Comparison of ENCODE assay signal across 23 mouse cellular contexts in genomic region chr2:154711701-154712100, GRCm38 (mm10). TPM values are rescaled to one million over a fixed set of nuclear protein-coding genes. Genes with fewer than 3 reads are reported as not detected.
DNase-seq lines count a peak whose midpoint lies in the region; ATAC-seq and TF ChIP-seq lines count a peak whose summit lies in the region.
"Had no signal": no experiment of that assay in that cellular context is flagged by ENCODE, and none has a peak within 500 bp of the region (broad histone marks: within the 10 kb centered on the region; RNA-seq: fewer than 3 reads in every experiment).

No protein-coding gene starts in this region.

- ATAC-seq in hindbrain, postnatal 0 days: peak; percentile 50
- no peak for ATAC-seq in hindbrain, embryonic 16.5 days
- peak; percentile 13; the same call in 1 of the 2 replicates for ATAC-seq in neural tube, embryonic 14.5 days (ENCODE audit: low read depth)
- ATAC-seq in forebrain, embryonic 16.5 days: no peak
- no peak for ATAC-seq in monocyte, adult 5-6 weeks (replicated peaks; ENCODE audit: insufficient number of reproducible peaks, low FRiP score, low TSS enrichment, poor library complexity, severe bottlenecking)
- ATAC-seq in midbrain, embryonic 11.5 days (ENCODE audit: low FRiP score): no peak
- ATAC-seq: Patski had no signal

- 45% methylated on average over 3 of the region's 3 CpGs for WGBS in hindbrain, postnatal 0 days
- 55% methylated on average over 3 of the region's 3 CpGs for WGBS in hindbrain, embryonic 16.5 days
- WGBS in neural tube, embryonic 14.5 days: 42% methylated on average over 3 of the region's 3 CpGs
- 39% methylated on average over 3 of the region's 3 CpGs for WGBS in forebrain, embryonic 16.5 days
- WGBS in midbrain, embryonic 11.5 days: 53% methylated on average over 3 of the region's 3 CpGs

- H3K4me2 ChIP-seq in hindbrain, postnatal 0 days (ENCODE audit: low read depth, low read length): no peak overlapping the region
- H3K4me2 ChIP-seq in hindbrain, embryonic 16.5 days (ENCODE audit: low read length): no peak overlapping the region
- no peak overlapping the region for H3K4me2 ChIP-seq in neural tube, embryonic 14.5 days (ENCODE audit: low read depth, low read length)
- no peak overlapping the region for H3K4me2 ChIP-seq in forebrain, embryonic 16.5 days (ENCODE audit: low read length)
- H3K4me2 ChIP-seq in midbrain, embryonic 11.5 days: no peak overlapping the region
- H3K4me2 ChIP-seq: forebrain, embryonic 12.5 days; hindbrain, embryonic 12.5 days; intestine, embryonic 15.5 days; limb, embryonic 12.5 days; lung, embryonic 15.5 days; stomach, embryonic 15.5 days had no signal

- no peaks in the 10 kb centered on the region for H3K36me3 ChIP-seq in hindbrain, postnatal 0 days (ENCODE audit: insufficient read depth, low read length)
- H3K36me3 ChIP-seq in hindbrain, embryonic 16.5 days (ENCODE audit: control insufficient read depth, insufficient read depth, low read length): no peaks in the 10 kb centered on the region
- no peaks in the 10 kb centered on the region for H3K36me3 ChIP-seq in neural tube, embryonic 14.5 days (ENCODE audit: control insufficient read depth, insufficient read depth, low read length)
- H3K36me3 ChIP-seq in forebrain, embryonic 16.5 days (ENCODE audit: control insufficient read depth, insufficient read depth): no peaks in the 10 kb centered on the region
- H3K36me3 ChIP-seq in midbrain, embryonic 11.5 days (ENCODE audit: control insufficient read depth, insufficient read depth, low read length): no peaks in the 10 kb centered on the region
- H3K36me3 ChIP-seq: forebrain, embryonic 12.5 days; hindbrain, embryonic 12.5 days; intestine, embryonic 15.5 days; limb, embryonic 12.5 days; liver, embryonic 13.5 days; lung, embryonic 15.5 days; stomach, embryonic 15.5 days had no signal

- no peak for DNase-seq in hindbrain, postnatal 0 days (ENCODE audit: low spot score)
- no peak for DNase-seq in neural tube, embryonic 10.5 days (ENCODE audit: extremely low spot score, low spot score)
- peak; percentile 82 for DNase-seq in cerebellum, adult 9-11 months
- DNase-seq in midbrain, embryonic 11.5 days (ENCODE audit: low spot score, missing footprints): no peak

- no peak overlapping the region for H3K4me3 ChIP-seq in hindbrain, postnatal 0 days (ENCODE audit: low read length)
- no peak overlapping the region for H3K4me3 ChIP-seq in hindbrain, embryonic 16.5 days (ENCODE audit: low read length)
- H3K4me3 ChIP-seq in neural tube, embryonic 14.5 days (ENCODE audit: low read depth, low read length): no peak overlapping the region
- no peak overlapping the region for H3K4me3 ChIP-seq in forebrain, embryonic 16.5 days (replicated peaks; ENCODE audit: low read length)
- no peak overlapping the region for H3K4me3 ChIP-seq in midbrain, embryonic 11.5 days (ENCODE audit: low read depth, low read length)
- H3K4me3 ChIP-seq: forebrain, embryonic 12.5 days; hindbrain, embryonic 12.5 days; intestine, embryonic 15.5 days; limb, embryonic 12.5 days; liver, embryonic 13.5 days; lung, embryonic 15.5 days; stomach, embryonic 15.5 days had no signal

- no peak overlapping the region for H3K27ac ChIP-seq in hindbrain, postnatal 0 days
- H3K27ac ChIP-seq in hindbrain, embryonic 16.5 days (ENCODE audit: low read depth, low read length): no peak overlapping the region
- no peak overlapping the region for H3K27ac ChIP-seq in neural tube, embryonic 14.5 days (ENCODE audit: low read depth, low read length)
- no peak overlapping the region for H3K27ac ChIP-seq in forebrain, embryonic 16.5 days (ENCODE audit: low read length)
- no peak overlapping the region for H3K27ac ChIP-seq in midbrain, embryonic 11.5 days (ENCODE audit: low read depth, low read length)
- H3K27ac ChIP-seq: forebrain, embryonic 12.5 days; hindbrain, embryonic 12.5 days; intestine, embryonic 15.5 days; limb, embryonic 12.5 days; liver, embryonic 13.5 days; lung, embryonic 15.5 days; stomach, embryonic 15.5 days had no signal

- H3K9ac ChIP-seq in hindbrain, postnatal 0 days (replicated peaks; ENCODE audit: low read length): no peak overlapping the region
- no peak overlapping the region for H3K9ac ChIP-seq in hindbrain, embryonic 16.5 days (ENCODE audit: low read depth, low read length)
- no peak overlapping the region for H3K9ac ChIP-seq in neural tube, embryonic 14.5 days (replicated peaks; ENCODE audit: low read depth, low read length)
- H3K9ac ChIP-seq in forebrain, embryonic 16.5 days (replicated peaks; ENCODE audit: low read depth, low read length): no peak overlapping the region
- no peak overlapping the region for H3K9ac ChIP-seq in midbrain, embryonic 11.5 days (ENCODE audit: low read length)
- H3K9ac ChIP-seq: forebrain, embryonic 12.5 days; hindbrain, embryonic 12.5 days; intestine, embryonic 15.5 days; limb, embryonic 12.5 days; liver, embryonic 13.5 days; lung, embryonic 15.5 days; stomach, embryonic 15.5 days had no signal

- no peaks in the 10 kb centered on the region for H3K9me3 ChIP-seq in hindbrain, postnatal 0 days (ENCODE audit: low read length)
- H3K9me3 ChIP-seq in hindbrain, embryonic 16.5 days (ENCODE audit: control insufficient read depth, low read length): no peaks in the 10 kb centered on the region
- no peaks in the 10 kb centered on the region for H3K9me3 ChIP-seq in neural tube, embryonic 14.5 days (ENCODE audit: control insufficient read depth, low read length)
- no peaks in the 10 kb centered on the region for H3K9me3 ChIP-seq in forebrain, embryonic 16.5 days (ENCODE audit: control insufficient read depth, low read length)
- H3K9me3 ChIP-seq in midbrain, embryonic 11.5 days (ENCODE audit: control insufficient read depth, low read length): no peaks in the 10 kb centered on the region
- H3K9me3 ChIP-seq: forebrain, embryonic 12.5 days; hindbrain, embryonic 12.5 days; intestine, embryonic 15.5 days; limb, embryonic 12.5 days; liver, embryonic 13.5 days; lung, embryonic 15.5 days; stomach, embryonic 15.5 days had no signal

- H3K4me1 ChIP-seq in hindbrain, postnatal 0 days (ENCODE audit: insufficient read depth, low read length): no peaks in the 10 kb centered on the region
- H3K4me1 ChIP-seq in hindbrain, embryonic 16.5 days (ENCODE audit: control insufficient read depth, insufficient read depth, low read depth, low read length): no peaks in the 10 kb centered on the region; the same call in 1 of the 2 replicates
- 0 out of 2 replicates have a peak, but pooled peaks cover 2% of the 10 kb centered on the region for H3K4me1 ChIP-seq in neural tube, embryonic 14.5 days (ENCODE audit: control insufficient read depth, insufficient read depth, low read length)
- H3K4me1 ChIP-seq in forebrain, embryonic 16.5 days (replicated peaks; ENCODE audit: control insufficient read depth, insufficient read depth, low read length): peaks cover 6% of the 10 kb centered on the region; the same call in 1 of the 2 replicates
- no peaks in the 10 kb centered on the region for H3K4me1 ChIP-seq in midbrain, embryonic 11.5 days (ENCODE audit: control insufficient read depth, insufficient read depth, low read length)
- H3K4me1 ChIP-seq: forebrain, embryonic 12.5 days had no signal

- TF ChIP-seq CTCF in hindbrain, postnatal 0 days (IDR thresholded peaks at IDR 0.05; ENCODE audit: low read depth): no peak

- no peaks in the 10 kb centered on the region for H3K27me3 ChIP-seq in hindbrain, postnatal 0 days (ENCODE audit: insufficient read depth, low read length)
- no peaks in the 10 kb centered on the region for H3K27me3 ChIP-seq in hindbrain, embryonic 16.5 days (replicated peaks; ENCODE audit: control insufficient read depth, insufficient read depth, low read length)
- no peaks in the 10 kb centered on the region for H3K27me3 ChIP-seq in neural tube, embryonic 14.5 days (ENCODE audit: control insufficient read depth, insufficient read depth, low read length)
- no peaks in the 10 kb centered on the region for H3K27me3 ChIP-seq in forebrain, embryonic 16.5 days (replicated peaks; ENCODE audit: control insufficient read depth, insufficient read depth, low read length)
- no peaks in the 10 kb centered on the region for H3K27me3 ChIP-seq in midbrain, embryonic 11.5 days (ENCODE audit: control insufficient read depth, insufficient read depth, low read length)
- H3K27me3 ChIP-seq: forebrain, embryonic 12.5 days; hindbrain, embryonic 12.5 days; intestine, embryonic 15.5 days; lung, embryonic 15.5 days; Patski; stomach, embryonic 15.5 days had no signal

RNA-seq across cellular contexts. Expression of gene Gm14214, which starts 58.1 kb away (rescaled TPM):
- not detected in 2 replicates for total RNA-seq in hindbrain, postnatal 0 days (2014; rRNA removed)
- polyA plus RNA-seq in hindbrain, postnatal 0 days (2015; fragmentation: Nextera tagmentation; extraction: Ambion mirVana): not detected in 2 replicates
- not detected in 2 replicates for polyA plus RNA-seq in hindbrain, embryonic 16.5 days (2015; fragmentation: Nextera tagmentation; extraction: Ambion mirVana)
- not detected in 2 replicates for polyA plus RNA-seq in neural tube, embryonic 14.5 days (2014; fragmentation: Nextera tagmentation; extraction: Ambion mirVana)
- polyA plus RNA-seq in forebrain, embryonic 16.5 days (2015; fragmentation: Nextera tagmentation; extraction: Ambion mirVana): not detected in 2 replicates
- not detected in 3 replicates for total RNA-seq in monocyte, adult 5-6 weeks (2017)
- polyA plus RNA-seq in midbrain, embryonic 11.5 days (2014; fragmentation: Nextera tagmentation; extraction: Ambion mirVana): not detected in 2 replicates
- total RNA-seq: adrenal gland, postnatal 25 days; layer of hippocampus, adult 8-10 months; left cerebral cortex, adult 2 months; megakaryocyte progenitor cell, adult 5-6 weeks had no signal
- polyA plus RNA-seq: forebrain, embryonic 12.5 days; heart, postnatal 0 days; hindbrain, embryonic 12.5 days; intestine, embryonic 15.5 days; limb, embryonic 12.5 days; liver, embryonic 13.5 days; lung, embryonic 15.5 days; Patski; small intestine, adult 2 months; stomach, embryonic 15.5 days; thymus, postnatal 0 days had no signal

Comparison
In these comparisons a context has a peak if more than half of its experiments do, and no peak if none do; other contexts are left out.
1. ATAC-seq: peak in hindbrain, postnatal 0 days (single experiment) and neural tube, embryonic 14.5 days (single experiment); none in hindbrain, embryonic 16.5 days (single experiment), forebrain, embryonic 16.5 days (single experiment), monocyte, adult 5-6 weeks (single experiment) and midbrain, embryonic 11.5 days (single experiment).